Mouse (Mus musculus): ENCODE measurements around the gene Zfp65. TPM values are rescaled to one million over a fixed set of nuclear protein-coding genes. Genes with fewer than 3 reads are reported as not detected.
"Not testable (repeated sequence)": the region's sequence is repeated elsewhere in the genome, so short reads cannot be mapped to it uniquely, and the experiment has no call there.

The Zfp65 gene
- polyA plus RNA-seq, 1 experiment from 2014 or later: 1.4 TPM

- H3K4me2 ChIP-seq; H3K4me3 ChIP-seq (replicated peaks); H3K27ac ChIP-seq (replicated peaks); H3K36me3 ChIP-seq (replicated peaks); H3K27me3 ChIP-seq; H3K9me3 ChIP-seq (replicated peaks); ATAC-seq (ENCODE audit: insufficient read depth); H3K4me1 ChIP-seq (replicated peaks); H3K9ac ChIP-seq: not testable (repeated sequence)
- 75% methylated on average over 2 of the region's 2 CpGs for WGBS (ENCODE audit: insufficient replicate concordance)
Measured at GRCm38 (mm10) chr13:67725331-67725730, 3.6 kb downstream of the Zfp65 start.

DNA sequence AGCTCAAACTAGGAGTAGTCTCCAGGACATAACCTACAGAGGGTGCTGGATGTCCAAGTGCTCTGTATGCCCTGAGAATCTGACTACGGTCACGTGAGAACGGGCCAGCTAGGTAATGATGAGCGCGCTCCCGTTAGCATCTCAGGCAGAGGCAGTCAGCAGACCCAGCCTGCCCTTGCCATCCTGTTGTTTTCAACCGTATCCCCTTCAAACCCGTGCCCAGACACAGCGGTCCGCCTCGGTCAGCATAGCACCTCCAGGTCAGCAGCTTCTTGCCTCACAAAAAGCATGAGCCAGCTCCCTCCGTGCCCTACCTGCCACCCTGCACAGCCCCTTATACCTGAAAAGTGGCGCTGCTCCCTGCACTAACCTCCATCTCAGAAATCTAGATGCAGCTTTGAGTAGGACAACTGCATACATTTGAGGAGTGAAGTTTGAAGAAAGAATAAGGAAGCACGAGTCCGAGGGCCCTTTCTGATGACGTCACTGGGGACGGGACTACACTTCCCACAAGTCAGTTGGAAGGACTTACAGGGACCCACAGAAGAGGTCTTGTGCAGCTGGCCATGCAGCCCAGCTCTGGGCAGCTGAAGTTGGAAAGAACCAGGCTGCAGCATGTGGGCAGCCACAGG lies 5.0 kb downstream of the Zfp65 start:
- Histone ChIP-seq H3K27ac (replicated peaks) (peak overlapping the region; percentile 57; the same call in 1 of the 2 replicates), H3K36me3 (replicated peaks) (no peaks in the 10 kb centered on the region), H3K9me3 (replicated peaks) (no peaks in the 10 kb centered on the region), H3K4me3 (replicated peaks) (peak overlapping the region; percentile 84), H3K4me1 (replicated peaks) (peaks cover 7% of the 10 kb centered on the region), H3K9ac (peak overlapping the region; percentile 70), H3K4me2 (peak overlapping the region; percentile 77), H3K27me3 (no peaks in the 10 kb centered on the region)
- WGBS (ENCODE audit: insufficient replicate concordance): under 1% methylated on average over 17 of the region's 17 CpGs
- ATAC-seq (ENCODE audit: insufficient read depth): peak; percentile 91

- H3K27ac ChIP-seq (replicated peaks): no peak within 1 kb of the TSS
- H3K9ac ChIP-seq: no peak within 1 kb of the TSS
- H3K36me3 ChIP-seq (replicated peaks): no peaks in the 10 kb centered on the region
- H3K4me3 ChIP-seq (replicated peaks): no peak within 1 kb of the TSS
- H3K27me3 ChIP-seq: no peaks in the 10 kb centered on the region
- no peaks in the 10 kb centered on the region for H3K9me3 ChIP-seq (replicated peaks)
- WGBS (ENCODE audit: insufficient replicate concordance): 62% methylated on average over 4 of the region's 4 CpGs
- no peak within 1 kb of the TSS for H3K4me2 ChIP-seq
- no peak for ATAC-seq (ENCODE audit: insufficient read depth)
- H3K4me1 ChIP-seq (replicated peaks): peaks cover 4% of the 10 kb centered on the region; the same call in 1 of the 2 replicates
Measured at GRCm38 (mm10) chr13:67686971-67687370, 42.0 kb downstream of the Zfp65 start, which contains the start of gene Zfp738. Zfp738 (minus strand) TSS chr13:67687071.

- Histone ChIP-seq H3K4me2 (peak overlapping the region; percentile 72), H3K4me3 (replicated peaks) (peak overlapping the region; percentile 70)
- 64% methylated on average over 2 of the region's 2 CpGs for WGBS (ENCODE audit: insufficient replicate concordance)
- not testable (repeated sequence) for H3K9me3 ChIP-seq (replicated peaks); H3K27ac ChIP-seq (replicated peaks); H3K9ac ChIP-seq; ATAC-seq (ENCODE audit: insufficient read depth); H3K27me3 ChIP-seq; H3K36me3 ChIP-seq (replicated peaks); H3K4me1 ChIP-seq (replicated peaks)
Measured at GRCm38 (mm10) chr13:67683841-67684240, 45.1 kb downstream of the Zfp65 start.

DNA sequence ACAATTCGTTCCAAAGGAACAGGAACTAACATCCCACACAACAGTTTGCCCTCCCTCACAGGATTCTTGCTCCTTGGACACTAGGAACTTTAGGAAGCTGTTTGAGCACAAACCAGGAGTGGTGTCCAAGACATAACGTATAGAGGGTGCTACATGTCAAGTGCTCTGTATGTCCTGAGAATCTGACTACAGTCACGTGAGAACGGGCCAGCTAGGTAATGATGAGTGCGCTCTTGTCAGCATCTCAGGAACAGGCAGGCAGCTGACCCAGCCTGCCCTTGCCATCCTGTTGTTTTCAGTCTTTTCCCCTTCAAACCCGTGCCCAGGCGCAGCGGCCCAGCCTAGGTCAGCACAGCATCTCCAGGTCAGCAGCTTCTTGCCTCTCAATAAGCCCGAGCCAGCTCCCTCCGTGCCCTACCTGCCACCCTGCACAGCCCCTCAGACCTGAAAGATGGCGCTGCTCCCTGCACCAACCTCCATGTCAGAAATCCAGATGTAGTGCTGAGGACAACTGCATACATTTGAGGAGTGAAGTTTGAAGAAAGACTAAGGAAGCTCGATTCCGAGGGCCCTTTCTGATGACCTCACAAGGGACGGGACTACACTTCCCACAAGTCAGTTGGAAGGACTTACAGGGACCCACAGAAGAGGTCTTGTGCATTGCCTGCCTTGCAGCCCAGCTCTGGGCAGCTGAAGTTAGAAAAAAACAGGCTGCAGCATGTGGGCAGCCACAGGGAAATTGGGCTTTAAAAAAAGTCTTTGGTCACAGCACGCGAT lies 45.8 kb downstream of the Zfp65 start:
- ATAC-seq (ENCODE audit: insufficient read depth): peak; percentile 98
- 8% methylated on average over 16 of the region's 16 CpGs for WGBS (ENCODE audit: insufficient replicate concordance)

DNA sequence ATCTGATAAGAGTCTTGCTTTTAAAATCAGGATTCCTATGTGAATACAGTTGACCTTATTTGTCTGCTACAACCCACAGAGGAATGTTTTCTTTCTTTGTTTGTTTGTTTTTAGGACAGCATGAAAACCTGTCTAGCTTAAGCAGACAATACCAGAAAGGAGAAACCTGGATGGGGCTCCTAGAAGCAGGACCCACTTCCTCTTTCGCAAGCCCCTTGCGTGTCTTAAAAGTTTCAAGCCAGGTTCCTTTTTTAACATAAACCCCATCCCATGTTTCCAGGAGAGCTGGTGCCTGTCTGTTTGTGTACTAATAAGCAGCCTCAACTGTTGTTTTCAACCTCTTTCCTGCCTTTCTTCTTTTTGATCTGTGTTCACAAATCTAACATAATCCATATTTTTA lies 54.1 kb downstream of the Zfp65 start:
- no peak overlapping the region for H3K27ac ChIP-seq (replicated peaks)
- H3K4me3 ChIP-seq (replicated peaks): no peak overlapping the region
- H3K4me2 ChIP-seq: no peak overlapping the region
- H3K27me3 ChIP-seq: no peaks in the 10 kb centered on the region
- H3K9ac ChIP-seq: no peak overlapping the region
- H3K4me1 ChIP-seq (replicated peaks): no peaks in the 10 kb centered on the region
- WGBS (ENCODE audit: insufficient replicate concordance): 42% methylated on average over 2 of the region's 2 CpGs
- no peak for ATAC-seq (ENCODE audit: insufficient read depth)
- no peaks in the 10 kb centered on the region for H3K9me3 ChIP-seq (replicated peaks)
- peaks cover 6% of the 10 kb centered on the region; the same call in 1 of the 2 replicates for H3K36me3 ChIP-seq (replicated peaks)

More for the DNA sequence above, 45.8 kb downstream of the Zfp65 start:
- not testable (repeated sequence) for H3K27me3 ChIP-seq; H3K36me3 ChIP-seq (replicated peaks); H3K4me1 ChIP-seq (replicated peaks); H3K27ac ChIP-seq (replicated peaks); H3K9me3 ChIP-seq (replicated peaks)
- Histone ChIP-seq H3K4me2 (peak overlapping the region; percentile 72), H3K9ac (peak overlapping the region; percentile 60), H3K4me3 (replicated peaks) (peak overlapping the region; percentile 70)

Other genes starting within 250 kb of the Zfp65 start
- gene Zfp874b, start 244.9 kb downstream of the Zfp65 start, polyA plus RNA-seq (2015; fragmentation: Nextera tagmentation; extraction: Ambion mirVana): 2.5 and 3.4 TPM in 2 replicates
- 2.1 and 2.4 TPM in 2 replicates for gene Zfp58, start 228.6 kb downstream of the Zfp65 start, polyA plus RNA-seq (2015; fragmentation: Nextera tagmentation; extraction: Ambion mirVana)
- not detected in 2 replicates for gene Gm26965, start 203.0 kb downstream of the Zfp65 start, polyA plus RNA-seq (2015; fragmentation: Nextera tagmentation; extraction: Ambion mirVana)
- gene Zfp87, start 203.0 kb downstream of the Zfp65 start, polyA plus RNA-seq (2015; fragmentation: Nextera tagmentation; extraction: Ambion mirVana): 7.5 and 8.0 TPM in 2 replicates
- 3.3 and 4.3 TPM in 2 replicates for gene Zfp748, start 175.3 kb downstream of the Zfp65 start, polyA plus RNA-seq (2015; fragmentation: Nextera tagmentation; extraction: Ambion mirVana)
- 1.1 and 1.2 TPM in 2 replicates for gene Zfp729b, start 119.5 kb downstream of the Zfp65 start, polyA plus RNA-seq (2015; fragmentation: Nextera tagmentation; extraction: Ambion mirVana)
- 0.40 TPM in 1 of 2 replicates, not detected in the other for gene Gm49345, start 91.4 kb downstream of the Zfp65 start, polyA plus RNA-seq (2015; fragmentation: Nextera tagmentation; extraction: Ambion mirVana)
- 0.75 and 1.0 TPM in 2 replicates for gene Zfp729a, start 91.4 kb downstream of the Zfp65 start, polyA plus RNA-seq (2015; fragmentation: Nextera tagmentation; extraction: Ambion mirVana)
- gene Zfp738, start 42.1 kb downstream of the Zfp65 start, polyA plus RNA-seq (2015; fragmentation: Nextera tagmentation; extraction: Ambion mirVana): 1.8 and 2.0 TPM in 2 replicates
- 0.96 and 1.3 TPM in 2 replicates for gene Zfp85, start 26.1 kb upstream of the Zfp65 start, polyA plus RNA-seq (2015; fragmentation: Nextera tagmentation; extraction: Ambion mirVana)
- 0.53 TPM in 2 replicates for gene Zfp493, start 50.5 kb upstream of the Zfp65 start, polyA plus RNA-seq (2015; fragmentation: Nextera tagmentation; extraction: Ambion mirVana)
- gene Zfp273, start 84.6 kb upstream of the Zfp65 start, polyA plus RNA-seq (2015; fragmentation: Nextera tagmentation; extraction: Ambion mirVana): 1.3 and 1.4 TPM in 2 replicates
- gene Gm10037, start 101.9 kb upstream of the Zfp65 start, polyA plus RNA-seq (2015; fragmentation: Nextera tagmentation; extraction: Ambion mirVana): 0.18 and 0.31 TPM in 2 replicates
- gene BC048507, start 134.2 kb upstream of the Zfp65 start, polyA plus RNA-seq (2015; fragmentation: Nextera tagmentation; extraction: Ambion mirVana): not detected in 2 replicates

Data from liver, embryonic 15.5 days (tissue).